Mouse (Mus musculus) hindbrain, embryonic 13.5 days (tissue): ENCODE data around the gene Tsks. TPM values are rescaled to one million over a fixed set of nuclear protein-coding genes. Genes with fewer than 3 reads are reported as not detected.

Source experiments
- ATAC-seq: fragments of 200-750 bp; cut with Nextera tagmentation; 2 replicates; pipeline ENCODE4 v1.8.0; 2017; ENCODE audit warnings: moderate TSS enrichment; ENCODE audit not compliant: low FRiP score
- H3K27ac ChIP-seq: fragments of 300-500 bp; sonication (generic); 2 replicates; pipeline ENCODE4 v1.5.1; 2015; ENCODE audit warnings: inconsistent platforms, mild to moderate bottlenecking, moderate library complexity
- H3K27me3 ChIP-seq: fragments of 300-500 bp; sonication (generic); 2 replicates; pipeline ENCODE4 v1.6.1; 2015; ENCODE audit warnings: mild to moderate bottlenecking, inconsistent platforms
- H3K36me3 ChIP-seq: fragments of 300-500 bp; sonication (generic); 2 replicates; pipeline ENCODE4 v1.6.1; 2015; ENCODE audit warnings: mild to moderate bottlenecking, inconsistent platforms
- H3K4me1 ChIP-seq: fragments of 300-500 bp; sonication (generic); replicated peaks from 2 replicates; pipeline ENCODE4 v1.6.1; 2015; ENCODE audit warnings: inconsistent platforms
- H3K4me2 ChIP-seq: fragments of 300-500 bp; sonication (generic); 2 replicates; pipeline ENCODE4 v1.6.1; 2015; ENCODE audit warnings: inconsistent platforms, mild to moderate bottlenecking, moderate library complexity
- H3K4me3 ChIP-seq: fragments of 300-500 bp; sonication (generic); 2 replicates; pipeline ENCODE4 v1.5.1; 2015; ENCODE audit warnings: mild to moderate bottlenecking, inconsistent platforms
- H3K9ac ChIP-seq: fragments of 300-500 bp; sonication (generic); 2 replicates; pipeline ENCODE4 v1.6.1; 2015; ENCODE audit warnings: mild to moderate bottlenecking, inconsistent platforms
- H3K9me3 ChIP-seq: fragments of 300-500 bp; sonication (generic); 2 replicates; pipeline ENCODE4 v1.6.1; 2016; ENCODE audit warnings: inconsistent platforms
- WGBS: fragments of 180-500 bp; shearing (Covaris S2); methylation state at CpG from one replicate; pipeline ENCODE4 v1.1.7; 2015; 5-methylcytosine and 5-hydroxymethylcytosine counted together
- polyA plus RNA-seq: library from polyadenylated mRNA; unstranded; fragments of >200 nt; fragmentation: Nextera tagmentation; extraction: Ambion mirVana; gene quantifications from 2 replicates; pipeline ENCODE4 v1.2.1, GENCODE M21; 2015

Gene Tsks
- polyA plus RNA-seq, 1 experiment from 2014 or later = 0.17 TPM

DNA sequence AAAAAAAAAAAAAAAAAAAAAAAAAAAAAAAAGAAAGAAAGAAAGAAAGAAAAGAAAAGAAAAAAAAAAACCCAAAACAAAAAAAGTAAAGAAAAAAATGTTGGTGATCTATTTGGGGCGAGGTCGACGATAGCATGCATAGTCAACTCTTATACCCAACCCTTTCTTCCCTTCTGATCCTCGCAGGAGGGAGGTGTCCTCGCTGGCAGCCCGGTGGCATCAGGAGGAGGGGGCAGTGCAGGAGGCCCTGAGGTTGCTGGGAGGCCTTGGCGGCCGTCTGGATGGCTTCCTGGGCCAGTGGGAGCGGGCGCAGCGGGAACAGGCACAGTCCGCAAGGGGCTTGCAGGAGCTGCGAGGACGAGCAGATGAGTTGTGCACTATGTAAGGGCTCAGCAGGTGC is 10.6 kb downstream of the Tsks start:
- no peak overlapping the region for H3K9ac ChIP-seq
- ATAC-seq = no peak
- no peaks in the 10 kb centered on the region for H3K9me3 ChIP-seq
- no peak overlapping the region for H3K4me3 ChIP-seq
- peaks cover 28% of the 10 kb centered on the region for H3K4me1 ChIP-seq
- H3K36me3 ChIP-seq = peaks cover under 1% of the 10 kb centered on the region
- H3K27ac ChIP-seq = no peak overlapping the region
- WGBS = 60% methylated on average over 14 of the region's 14 CpGs
- H3K4me2 ChIP-seq = no peak overlapping the region
- H3K27me3 ChIP-seq = peaks cover 46% of the 10 kb centered on the region

GRCm38 (mm10) chr7:44954091-44954885 is 11.3 kb downstream of the Tsks start:
- no peak overlapping the region for H3K27ac ChIP-seq
- ATAC-seq = no peak
- 82% methylated on average over 12 of the region's 12 CpGs for WGBS

GRCm38 (mm10) chr7:44955628-44956027 is 12.6 kb downstream of the Tsks start:
- Histone ChIP-seq H3K27me3 (peaks cover 27% of the 10 kb centered on the region), H3K36me3 (peaks cover 21% of the 10 kb centered on the region), H3K4me1 (peaks cover 28% of the 10 kb centered on the region), H3K9ac (no peak overlapping the region), H3K9me3 (no peaks in the 10 kb centered on the region), H3K4me2 (no peak overlapping the region), H3K27ac (no peak overlapping the region), H3K4me3 (no peak overlapping the region)
- 51% methylated on average over 5 of the region's 5 CpGs for WGBS
- no peak for ATAC-seq

More at GRCm38 (mm10) chr7:44954091-44954885, 11.3 kb downstream of the Tsks start:
- Histone ChIP-seq H3K9ac (no peak overlapping the region), H3K4me1 (peaks cover 28% of the 10 kb centered on the region), H3K4me3 (no peak overlapping the region), H3K27me3 (peaks cover 40% of the 10 kb centered on the region), H3K4me2 (no peak overlapping the region), H3K36me3 (peaks cover 8% of the 10 kb centered on the region), H3K9me3 (no peaks in the 10 kb centered on the region)

- peaks cover 27% of the 10 kb centered on the region for H3K4me1 ChIP-seq
- H3K36me3 ChIP-seq = peaks cover 28% of the 10 kb centered on the region
- peak overlapping the region; percentile 40; the same call in 1 of the 2 replicates for H3K27ac ChIP-seq
- peak overlapping the region; percentile 19; the same call in 1 of the 2 replicates for H3K9ac ChIP-seq
- H3K4me2 ChIP-seq = no peak overlapping the region
- 58% methylated on average over 6 of the region's 6 CpGs for WGBS
- no peaks in the 10 kb centered on the region for H3K9me3 ChIP-seq
- ATAC-seq = no peak
- H3K4me3 ChIP-seq = no peak overlapping the region
- H3K27me3 ChIP-seq = peaks cover 21% of the 10 kb centered on the region
These were observed 13.3 kb downstream of the Tsks start for GRCm38 (mm10) chr7:44956266-44956665.

DNA sequence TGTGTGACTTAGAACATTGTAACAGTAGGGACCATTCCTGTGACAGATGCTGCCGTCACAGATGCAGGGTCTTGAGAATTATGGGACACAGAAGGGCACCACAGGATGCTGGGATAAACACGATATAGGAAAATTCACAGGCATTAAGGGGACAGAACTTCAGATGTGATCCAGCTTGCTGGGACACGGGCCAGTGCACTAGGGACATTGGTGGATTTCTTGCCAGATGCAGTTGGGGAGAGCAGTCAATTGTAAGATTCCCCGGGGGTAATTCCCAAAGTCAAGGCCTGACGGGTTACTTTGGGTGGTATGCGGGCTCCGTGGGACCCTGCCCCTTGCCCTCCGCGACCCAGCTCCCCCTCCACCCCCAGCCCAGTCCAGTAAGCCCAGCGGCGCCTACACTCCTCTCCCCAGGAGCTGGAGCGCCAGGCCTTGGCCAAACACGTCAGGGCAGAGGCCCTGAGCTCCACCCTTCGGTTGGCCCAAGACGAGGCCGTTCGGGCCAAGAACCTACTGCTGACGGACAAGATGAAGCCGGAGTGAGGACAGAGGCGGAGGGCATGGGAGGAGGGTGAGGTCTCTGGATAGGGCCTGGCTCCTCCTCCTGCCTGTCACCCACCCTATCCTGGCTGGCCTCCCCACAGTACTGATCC is 14.3 kb downstream of the Tsks start:
- peak overlapping the region; percentile 72 for H3K27ac ChIP-seq
- peaks cover 10% of the 10 kb centered on the region; the same call in 1 of the 2 replicates for H3K27me3 ChIP-seq
- H3K4me2 ChIP-seq = no peak overlapping the region
- no peak for ATAC-seq
- H3K4me3 ChIP-seq = no peak overlapping the region
- no peaks in the 10 kb centered on the region for H3K9me3 ChIP-seq
- peak overlapping the region; percentile 19 for H3K9ac ChIP-seq
- 74% methylated on average over 20 of the region's 20 CpGs for WGBS
- peaks cover 38% of the 10 kb centered on the region for H3K36me3 ChIP-seq
- peaks cover 16% of the 10 kb centered on the region for H3K4me1 ChIP-seq

DNA sequence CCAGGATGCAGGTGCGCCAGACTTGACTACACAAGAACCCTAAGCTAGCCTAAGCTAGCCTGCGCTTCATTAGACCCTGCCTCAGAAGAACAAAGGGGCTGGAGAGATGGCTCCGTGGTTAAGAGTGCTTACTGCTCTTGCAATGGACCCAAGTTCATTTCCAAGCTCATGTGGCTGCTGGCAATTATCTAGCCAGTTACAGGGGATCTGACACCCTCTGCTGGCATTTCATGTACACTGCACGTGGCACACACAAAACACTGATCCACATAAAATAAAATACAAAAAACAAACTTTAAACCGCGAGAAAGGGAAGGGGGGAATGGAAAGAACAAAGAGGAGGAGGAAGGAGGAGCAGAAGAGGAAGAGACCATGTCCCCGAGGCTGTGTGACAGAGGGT is 15.2 kb downstream of the Tsks start:
- Histone ChIP-seq H3K27me3 (0 out of 2 replicates have a peak, but pooled peaks cover 4% of the 10 kb centered on the region), H3K9me3 (no peaks in the 10 kb centered on the region), H3K4me2 (no peak overlapping the region), H3K4me3 (no peak overlapping the region), H3K4me1 (peaks cover 7% of the 10 kb centered on the region), H3K36me3 (peaks cover 47% of the 10 kb centered on the region), H3K9ac (no peak overlapping the region), H3K27ac (no peak overlapping the region)
- ATAC-seq = no peak
- WGBS = 65% methylated on average over 7 of the region's 7 CpGs

GRCm38 (mm10) chr7:44959281-44959680 is 16.3 kb downstream of the Tsks start:
- Histone ChIP-seq H3K9me3 (no peaks in the 10 kb centered on the region), H3K27ac (no peak overlapping the region), H3K27me3 (no peaks in the 10 kb centered on the region), H3K9ac (no peak overlapping the region), H3K36me3 (peaks cover 57% of the 10 kb centered on the region), H3K4me3 (no peak overlapping the region), H3K4me1 (peaks cover 7% of the 10 kb centered on the region), H3K4me2 (no peak overlapping the region)
- 92% methylated on average over 8 of the region's 8 CpGs for WGBS
- ATAC-seq = no peak

DNA sequence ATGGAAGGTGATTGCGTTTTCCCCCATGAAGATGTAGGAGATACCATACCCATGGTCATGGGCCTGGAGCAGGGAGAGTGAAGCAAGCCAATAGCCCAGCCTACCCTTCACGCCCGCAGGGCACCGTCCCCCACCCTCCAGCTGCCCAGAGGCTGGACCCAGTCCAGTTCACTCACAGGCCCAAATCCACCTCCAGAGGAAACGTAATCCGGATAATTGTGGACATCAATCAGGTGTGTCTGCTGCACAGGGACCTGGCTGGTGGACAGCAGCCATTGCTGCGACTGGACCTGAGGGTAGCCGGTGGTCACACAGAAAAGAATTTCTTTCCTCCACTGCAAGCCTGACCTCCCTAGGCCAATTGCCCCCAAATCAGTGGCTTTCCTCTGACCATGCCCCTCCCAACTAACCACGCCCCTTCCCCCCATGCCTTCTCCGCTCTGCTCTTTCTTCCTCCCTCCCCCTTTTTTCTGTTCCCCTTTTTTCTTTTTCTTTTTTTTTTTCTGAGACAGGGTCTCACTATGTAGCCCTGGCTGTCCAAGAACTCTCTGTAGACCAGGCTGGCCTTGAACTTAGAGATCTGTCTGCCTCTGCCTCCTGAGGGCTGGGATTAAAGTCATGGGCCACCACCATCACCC is 17.0 kb downstream of the Tsks start:
- 90% methylated on average over 10 of the region's 10 CpGs for WGBS
- no peak for ATAC-seq
- Histone ChIP-seq H3K9me3 (no peaks in the 10 kb centered on the region), H3K4me1 (peaks cover 7% of the 10 kb centered on the region), H3K36me3 (peaks cover 64% of the 10 kb centered on the region), H3K4me2 (no peak overlapping the region), H3K9ac (no peak overlapping the region), H3K27me3 (no peaks in the 10 kb centered on the region), H3K4me3 (no peak overlapping the region), H3K27ac (no peak overlapping the region)

- Histone ChIP-seq H3K4me2 (no peak overlapping the region), H3K36me3 (peaks cover 69% of the 10 kb centered on the region), H3K4me3 (no peak overlapping the region), H3K27me3 (no peaks in the 10 kb centered on the region), H3K9me3 (no peaks in the 10 kb centered on the region), H3K9ac (no peak overlapping the region), H3K27ac (no peak overlapping the region), H3K4me1 (peaks cover 7% of the 10 kb centered on the region)
- WGBS = 94% methylated on average over 13 of the region's 13 CpGs
- ATAC-seq = no peak
These were observed 17.5 kb downstream of the Tsks start for GRCm38 (mm10) chr7:44960512-44960910.

DNA sequence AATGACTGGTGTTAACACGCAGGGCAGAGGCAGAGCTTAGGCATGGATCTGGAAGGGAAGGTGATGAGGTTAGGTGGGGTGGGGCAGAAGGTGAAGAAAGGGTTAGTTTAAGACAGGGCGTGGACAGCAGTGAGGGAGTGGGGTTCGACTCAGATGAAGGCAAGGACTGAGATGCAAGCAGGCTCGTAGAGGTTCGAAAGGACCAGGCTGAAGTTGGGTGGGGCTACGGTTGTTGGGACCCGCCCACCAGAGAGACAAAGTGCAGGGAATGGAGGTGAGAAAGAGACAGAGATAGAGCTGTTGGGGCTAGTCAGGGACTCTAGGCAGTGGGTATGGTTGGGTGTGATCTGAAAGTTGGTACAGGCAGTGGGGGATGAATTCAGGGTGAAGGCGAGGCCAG is 19.3 kb downstream of the Tsks start:
- Histone ChIP-seq H3K4me1 (peaks cover 3% of the 10 kb centered on the region), H3K4me3 (no peak overlapping the region), H3K9me3 (no peaks in the 10 kb centered on the region), H3K9ac (no peak overlapping the region), H3K4me2 (no peak overlapping the region), H3K36me3 (peaks cover 85% of the 10 kb centered on the region), H3K27me3 (no peaks in the 10 kb centered on the region), H3K27ac (no peak overlapping the region)
- no peak for ATAC-seq
- 85% methylated on average over 8 of the region's 8 CpGs for WGBS

- Histone ChIP-seq H3K9ac (no peak overlapping the region), H3K4me2 (no peak overlapping the region), H3K27ac (no peak overlapping the region), H3K36me3 (peaks cover 85% of the 10 kb centered on the region), H3K4me1 (no peaks in the 10 kb centered on the region), H3K9me3 (no peaks in the 10 kb centered on the region), H3K4me3 (no peak overlapping the region), H3K27me3 (no peaks in the 10 kb centered on the region)
- 92% methylated on average over 5 of the region's 5 CpGs for WGBS
- no peak for ATAC-seq
These were observed 19.8 kb downstream of the Tsks start for GRCm38 (mm10) chr7:44962831-44963230.

GRCm38 (mm10) chr7:44964990-44965389 is 22.0 kb downstream of the Tsks start:
- Histone ChIP-seq H3K4me1 (peaks cover 4% of the 10 kb centered on the region), H3K9me3 (no peaks in the 10 kb centered on the region), H3K4me3 (no peak overlapping the region), H3K9ac (no peak overlapping the region), H3K36me3 (peaks cover 75% of the 10 kb centered on the region), H3K27ac (no peak overlapping the region), H3K27me3 (no peaks in the 10 kb centered on the region), H3K4me2 (no peak overlapping the region)
- WGBS = 94% methylated on average over 13 of the region's 13 CpGs
- no peak for ATAC-seq
